Mouse (Mus musculus): ENCODE measurements around the gene Cdc34.

DNA sequence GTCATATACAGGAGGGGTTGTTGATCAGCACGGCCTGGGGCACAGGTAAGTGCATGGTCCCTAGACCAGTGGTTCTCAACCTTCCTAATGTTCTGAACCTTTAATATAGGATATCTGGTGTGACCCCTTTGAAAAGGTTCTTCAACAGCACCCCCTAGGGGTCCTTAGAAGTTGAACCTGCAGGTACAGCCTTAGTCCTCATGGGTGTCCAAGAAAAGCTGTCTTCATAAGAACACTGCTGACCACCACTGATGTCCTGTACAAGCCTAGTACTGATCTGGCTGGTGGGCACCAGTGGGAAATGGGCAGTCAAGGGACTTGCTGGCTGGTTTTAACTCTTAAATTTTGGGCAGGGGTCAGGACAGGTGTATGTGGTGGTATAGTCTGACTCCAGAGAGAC lies 30.0 kb downstream of the Cdc34 start:
- TF ChIP-seq CTCF (IDR thresholded peaks at IDR 0.05) = peak; percentile 55
- no peak for TF ChIP-seq EP300 (IDR thresholded peaks at IDR 0.05)
